Mouse (Mus musculus) thymus, postnatal 25 days (tissue): ENCODE results near the gene Urb2.
A peak's percentile ranks its signal among the peaks of the same experiment; 100 is the strongest.
"Not testable (repeated sequence)": the region's sequence is repeated elsewhere in the genome, so short reads cannot be mapped to it uniquely, and the experiment has no call there.

ENCODE experiments used
- DNase-seq: peaks from one replicate; pipeline ENCODE4 v3.0.0; 2022

The Urb2 gene

DNA sequence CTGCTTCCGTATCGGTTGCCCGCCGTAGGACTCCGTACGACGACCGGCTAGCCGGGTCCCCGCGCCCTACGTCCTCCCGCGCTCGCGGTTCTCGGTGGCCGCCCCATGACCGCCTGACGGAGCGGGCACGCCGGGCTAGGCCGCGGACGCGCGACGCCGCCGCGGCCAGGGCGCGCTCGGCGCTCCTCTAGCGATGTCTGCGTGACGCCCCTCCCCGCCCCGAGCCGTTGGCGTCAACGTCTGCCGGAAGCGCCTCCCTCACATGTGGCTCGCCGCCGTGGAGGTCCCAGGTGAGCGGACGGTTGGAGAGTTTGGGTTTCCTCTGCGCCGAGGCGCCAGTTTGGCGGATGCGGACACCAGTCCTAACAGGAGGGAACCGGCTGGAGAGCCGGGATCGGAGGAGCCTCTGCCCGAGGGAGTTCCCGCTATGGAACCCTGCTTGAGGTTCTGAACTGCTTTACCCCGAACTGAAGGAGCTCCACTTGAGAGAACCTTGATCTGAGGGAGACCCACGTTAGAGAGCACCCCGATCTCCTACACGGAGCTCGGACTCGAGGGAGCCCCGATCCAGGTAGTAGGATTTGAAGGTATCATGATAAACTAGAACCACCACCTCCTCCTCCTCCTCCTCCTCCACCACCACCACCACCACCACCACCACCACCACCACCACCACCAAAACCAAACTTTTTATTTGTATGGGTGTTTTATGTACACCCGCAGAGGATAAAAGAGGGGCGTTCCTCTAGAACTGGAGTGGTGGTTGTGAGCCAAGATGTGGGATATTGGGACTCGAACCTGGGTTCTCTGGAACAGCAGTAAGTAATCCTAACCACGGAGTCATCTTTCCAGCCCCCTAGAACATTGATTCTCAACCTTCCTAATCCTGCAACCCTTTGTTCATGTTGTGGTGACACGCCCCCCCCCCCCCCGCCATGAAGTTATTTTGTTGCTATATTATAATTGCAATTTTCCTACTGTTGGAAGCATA, at the start of gene Urb2, which contains the start of gene Taf5l:
Gene Urb2 (plus strand): TSS at position 272 of the 991 bp plus-strand sequence.
Gene Taf5l (minus strand): TSS at position 161 of the 991 bp plus-strand sequence.
- peak; percentile 97 for DNase-seq

DNA sequence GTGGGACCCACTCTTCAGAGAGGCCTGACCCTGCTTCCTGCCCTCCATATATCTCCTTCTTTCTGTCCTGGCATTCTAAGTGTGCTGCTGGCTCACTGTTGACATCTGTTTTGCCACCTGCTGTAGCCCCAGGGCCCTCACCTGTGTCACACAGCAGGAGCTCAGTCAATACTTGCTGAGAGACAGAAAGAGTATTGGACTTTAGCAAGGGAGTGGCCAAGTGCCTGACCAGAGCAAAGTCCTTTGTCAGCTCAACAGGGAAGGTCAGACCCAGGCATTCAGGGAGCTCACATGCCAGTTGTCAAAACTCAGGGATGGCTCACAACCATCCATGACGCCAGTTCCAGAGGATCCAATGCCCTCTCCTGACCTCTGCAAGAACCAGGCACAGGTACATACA, 47.8 kb upstream of the Urb2 start:
- no peak for DNase-seq

DNA sequence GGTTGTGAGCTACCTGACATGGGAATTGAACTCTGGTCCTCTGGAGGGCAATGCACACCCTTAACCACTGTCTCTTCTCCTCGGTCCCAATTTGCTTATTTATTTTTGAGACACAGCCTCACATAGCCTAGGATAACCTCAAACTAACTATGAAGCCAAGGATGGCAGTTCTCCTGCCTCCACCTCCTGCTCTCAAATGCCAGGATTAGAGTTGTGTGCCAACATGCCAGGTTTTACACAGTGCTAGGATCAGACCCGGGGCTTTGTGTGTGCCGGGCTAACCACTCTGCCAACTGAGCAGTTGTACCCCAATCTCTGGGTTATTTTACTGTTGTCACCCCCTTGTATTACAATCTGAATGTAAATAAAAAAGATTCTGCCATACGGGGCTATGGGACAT, 43.8 kb upstream of the Urb2 start:
- no peak for DNase-seq

DNA sequence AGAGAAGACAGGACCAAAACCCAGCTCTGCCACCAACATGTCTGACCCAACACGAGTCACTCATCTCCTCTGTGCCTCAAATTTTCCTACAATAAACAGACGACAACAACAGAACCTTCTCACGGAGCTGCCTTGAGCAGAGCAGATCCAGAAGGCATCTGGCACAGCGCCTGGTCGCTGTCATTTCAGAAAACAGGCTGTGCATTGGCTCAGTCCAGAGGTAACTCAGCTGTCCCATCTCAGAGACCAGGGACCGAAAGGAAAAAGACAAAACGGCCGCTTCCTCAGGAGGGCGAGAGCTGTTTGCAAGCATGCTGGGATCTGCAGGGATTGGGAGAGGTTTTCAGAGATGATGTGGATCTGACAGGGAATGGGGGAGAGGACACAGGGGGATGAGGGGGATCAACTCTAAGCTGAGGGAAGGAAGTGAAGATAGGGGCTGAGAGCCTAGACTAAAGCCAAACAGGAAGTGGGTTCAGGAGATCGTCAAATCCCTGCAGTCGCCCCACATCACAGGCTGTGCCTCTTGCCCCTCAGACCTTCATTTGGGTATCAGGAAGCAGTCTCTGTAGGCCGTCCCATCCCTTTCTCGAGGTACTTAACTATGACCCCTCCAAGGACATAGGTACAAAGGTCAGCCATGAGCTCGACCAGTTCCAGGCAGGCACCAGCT, 43.0 kb upstream of the Urb2 start:
- no peak for DNase-seq

DNA sequence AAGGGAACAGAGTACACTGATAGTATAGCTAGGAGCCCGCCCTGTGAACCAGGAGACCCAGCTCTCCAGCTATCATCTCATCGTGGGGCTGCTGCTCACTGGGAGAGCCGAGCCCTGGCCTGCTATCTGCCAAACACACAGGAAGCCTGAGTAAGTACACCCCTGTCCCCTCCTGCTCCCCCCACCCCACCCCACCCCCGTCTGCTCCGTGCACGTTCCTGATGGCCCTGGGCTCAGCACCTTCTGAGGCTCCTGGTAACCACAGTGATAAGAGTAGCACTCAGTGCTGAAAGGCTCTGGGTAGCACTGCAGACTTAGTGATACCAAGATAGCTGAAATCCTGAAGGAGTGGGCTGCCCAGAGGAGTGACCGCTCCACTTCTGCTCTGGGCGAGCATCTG, 42.4 kb upstream of the Urb2 start:
- DNase-seq: no peak

DNA sequence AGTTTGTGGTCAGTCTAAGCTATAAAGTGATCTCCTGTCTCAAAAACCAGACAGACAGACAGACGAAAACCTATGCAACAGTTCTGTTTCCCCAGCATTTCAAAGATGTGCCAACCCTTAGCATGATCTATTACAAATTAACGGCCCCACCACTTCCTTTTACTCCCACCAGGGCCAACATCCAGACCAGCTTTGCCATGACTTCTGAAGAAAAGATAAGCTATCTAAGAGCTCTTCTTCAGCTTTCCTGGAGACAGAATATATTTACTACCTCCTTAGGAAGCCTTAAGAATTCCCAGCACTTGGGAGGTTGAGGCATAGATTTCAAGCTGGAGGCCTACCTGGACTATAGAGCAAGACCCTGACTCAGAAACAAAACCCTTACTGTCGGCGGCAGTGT, 41.1 kb upstream of the Urb2 start:
- no peak for DNase-seq

DNA sequence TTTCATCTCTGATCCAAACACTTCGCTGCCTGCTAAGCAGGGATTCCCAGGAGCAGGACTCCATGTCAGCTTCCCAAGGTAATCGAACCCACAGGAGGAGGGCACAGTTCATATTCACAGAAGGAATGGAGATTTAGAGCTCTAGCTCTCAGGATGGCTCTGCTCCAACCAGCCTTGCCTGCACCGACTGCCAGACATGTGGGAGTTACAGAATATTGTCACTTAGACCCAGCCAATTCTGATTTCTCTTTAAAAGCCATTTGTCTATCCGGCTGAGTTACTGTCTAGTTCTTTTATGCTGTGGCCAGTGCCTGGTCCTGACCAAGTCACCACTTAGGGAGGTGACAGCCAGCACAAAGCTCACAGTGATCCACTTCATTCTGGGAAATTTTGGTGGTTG, 39.6 kb upstream of the Urb2 start:
- no peak for DNase-seq

DNA sequence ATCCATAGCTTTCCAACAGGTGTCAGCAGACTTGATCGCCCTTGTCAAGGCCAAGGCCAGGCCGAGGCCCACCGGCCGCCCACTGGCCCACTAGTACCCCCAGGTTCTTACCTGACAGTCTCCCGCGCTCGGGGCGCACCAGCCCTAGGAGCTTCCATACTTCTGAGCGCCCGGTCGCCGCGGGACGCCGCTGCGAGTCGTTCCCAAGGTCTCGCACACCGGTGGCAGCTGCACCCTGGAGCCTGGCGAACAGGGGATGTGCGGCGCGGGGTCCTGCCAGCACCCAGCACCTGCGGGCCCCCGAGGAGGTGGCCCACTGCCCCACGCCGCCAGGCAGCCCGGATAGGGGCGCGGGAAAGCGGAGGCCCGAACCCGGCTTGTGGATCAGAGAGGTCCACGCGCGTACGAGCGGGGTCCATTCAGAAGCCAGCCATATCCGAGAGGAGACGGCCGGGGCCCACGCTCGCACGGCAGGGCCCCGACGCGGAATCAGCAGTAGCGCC, 39.0 kb upstream of the Urb2 start:
- DNase-seq: peak; percentile 35

DNA sequence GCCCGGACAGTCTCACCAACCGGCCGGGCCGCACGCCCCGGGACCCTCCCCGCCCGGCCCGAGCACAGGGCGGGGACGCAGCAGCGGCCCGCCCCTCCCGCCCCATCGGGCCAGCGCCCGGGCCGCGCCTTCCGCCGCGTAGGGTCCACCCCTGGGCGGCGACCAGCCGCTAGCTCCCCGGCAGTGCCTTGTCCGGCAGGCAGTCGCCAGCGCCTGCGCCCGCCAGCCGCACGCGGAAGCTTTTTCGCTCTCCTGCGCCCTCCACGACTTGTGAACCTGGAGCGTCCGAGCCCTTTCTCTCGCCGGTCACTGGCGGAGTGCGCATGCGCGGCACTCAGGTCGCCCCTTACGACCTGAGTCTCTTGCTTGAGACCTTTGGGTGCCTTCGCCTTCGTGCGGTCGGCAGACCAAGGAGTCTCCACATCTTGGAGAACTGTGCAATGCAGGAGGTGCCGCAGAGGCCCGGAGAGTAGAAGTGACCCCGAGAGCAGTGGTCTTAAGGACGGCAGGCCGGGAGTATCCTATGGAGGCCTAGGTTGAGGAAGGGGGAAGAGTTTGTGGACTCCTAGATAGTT, 38.4 kb upstream of the Urb2 start, which contains the start of gene Abcb10:
Gene Abcb10 (minus strand): TSS at position 297 of the 575 bp plus-strand sequence.
- peak; percentile 66 for DNase-seq

DNA sequence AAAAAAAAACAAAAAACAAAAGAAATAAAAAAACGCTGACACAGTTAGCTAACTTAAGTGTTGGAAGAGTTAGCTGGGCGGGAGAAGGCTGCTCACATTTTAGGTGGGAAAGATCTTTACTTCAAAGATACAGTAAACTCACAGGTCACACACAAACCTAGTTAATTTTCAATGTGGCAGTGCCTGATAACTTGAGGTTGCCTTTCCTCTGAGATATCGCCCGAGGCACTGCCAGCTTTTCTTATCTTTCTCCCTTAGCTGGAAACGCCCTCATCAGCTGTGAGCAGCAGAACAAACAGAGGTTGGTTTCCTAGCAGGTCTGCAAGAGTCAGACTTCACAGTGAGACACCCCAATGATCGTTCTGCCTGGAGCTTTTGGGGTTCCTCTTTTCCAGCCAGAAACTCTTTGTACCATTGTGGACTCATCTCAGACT, 32.7 kb upstream of the Urb2 start:
- no peak for DNase-seq

DNA sequence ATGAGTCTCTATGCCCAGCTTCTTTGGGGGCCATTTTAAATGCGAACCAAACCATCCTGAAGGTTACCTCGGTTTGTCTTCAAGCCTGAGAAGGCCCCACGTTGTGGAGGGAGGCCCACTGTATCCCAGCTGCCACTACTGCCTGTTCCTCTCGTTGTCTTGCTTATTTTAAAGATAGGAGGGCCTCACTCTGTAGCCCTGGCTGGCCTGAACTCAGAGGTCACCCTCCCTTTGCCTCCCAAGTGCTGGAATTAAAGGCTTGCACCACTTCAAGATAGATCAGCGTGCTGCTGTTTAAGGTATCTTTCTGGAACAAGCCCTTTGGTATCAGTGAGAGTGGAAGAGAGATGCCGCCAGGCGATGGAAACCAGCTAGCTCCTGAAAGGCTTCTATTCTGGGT, 32.2 kb upstream of the Urb2 start:
- DNase-seq: no peak

DNA sequence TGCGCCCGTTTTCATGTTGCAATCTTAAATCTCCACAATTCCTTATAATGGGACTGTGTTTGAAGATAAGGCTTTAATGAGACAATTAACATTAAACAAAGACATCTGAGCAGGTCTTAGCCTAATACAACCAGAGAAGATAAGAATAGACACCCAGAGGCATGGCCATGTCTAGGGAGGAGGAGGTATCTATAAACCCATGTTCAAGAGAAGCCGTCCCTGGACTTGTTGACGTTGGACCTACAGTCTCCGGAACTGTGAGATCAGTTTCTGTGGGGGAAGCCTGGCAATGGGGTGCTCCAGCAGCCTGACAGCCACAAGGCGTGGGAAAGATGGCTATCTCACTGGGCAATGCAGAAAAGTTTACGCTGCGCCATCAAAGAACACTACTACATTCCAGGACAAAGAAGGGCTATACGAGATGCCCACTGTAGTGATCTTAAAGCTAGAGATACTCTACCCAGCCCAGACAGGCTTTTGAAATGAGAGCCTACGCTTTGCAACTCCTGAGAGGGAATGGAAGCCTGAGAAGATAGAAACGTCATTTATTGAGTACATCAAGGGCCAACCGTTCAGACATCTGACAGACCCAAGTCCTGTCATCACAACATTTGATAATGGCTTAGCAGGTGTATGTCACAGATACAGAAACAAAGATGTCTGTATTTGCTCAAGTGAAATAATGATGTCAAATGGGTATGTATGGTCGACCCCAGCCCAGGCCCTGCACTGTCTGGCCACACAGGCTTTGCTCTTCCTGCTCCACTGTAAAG, 30.8 kb upstream of the Urb2 start:
- no peak for DNase-seq

DNA sequence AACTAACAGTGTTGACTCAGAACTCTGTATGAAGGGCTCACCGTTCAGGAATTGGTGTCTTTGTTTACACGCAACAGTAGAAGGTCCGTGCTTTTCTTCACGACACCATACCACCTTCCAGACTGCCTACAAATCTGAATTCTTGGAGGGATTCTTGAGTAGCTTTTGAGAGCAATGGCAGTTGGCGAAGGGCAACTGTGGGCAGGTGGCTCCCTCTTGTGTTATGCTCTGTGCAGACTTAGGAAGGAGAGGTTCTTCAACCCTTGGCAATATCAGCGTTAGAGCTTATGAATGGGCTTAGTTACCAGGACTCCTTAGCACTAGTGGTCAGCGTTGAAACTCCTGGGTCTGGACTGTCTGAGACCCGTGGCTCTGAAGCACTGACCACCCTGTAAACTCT, 28.7 kb upstream of the Urb2 start:
- peak; percentile 3 for DNase-seq

DNA sequence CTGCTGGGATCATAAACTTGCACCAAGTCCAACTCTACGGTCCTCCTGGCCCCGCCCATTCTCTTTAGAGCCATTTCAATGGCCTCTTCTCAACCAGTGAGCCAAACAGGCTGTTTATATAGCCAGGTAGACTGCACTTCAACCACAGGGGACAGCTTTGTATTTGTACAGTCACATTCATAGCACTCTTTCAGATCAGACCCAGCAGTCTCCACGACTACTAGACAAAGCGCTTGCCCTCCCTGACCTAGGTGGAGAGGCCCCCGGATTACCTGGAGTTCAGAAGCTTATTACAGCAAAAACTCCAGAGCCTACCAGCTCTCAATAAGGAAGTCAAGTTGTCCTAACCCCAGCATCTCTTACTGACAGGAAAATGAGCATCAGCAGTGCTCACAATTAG, 27.7 kb upstream of the Urb2 start:
- no peak for DNase-seq

DNA sequence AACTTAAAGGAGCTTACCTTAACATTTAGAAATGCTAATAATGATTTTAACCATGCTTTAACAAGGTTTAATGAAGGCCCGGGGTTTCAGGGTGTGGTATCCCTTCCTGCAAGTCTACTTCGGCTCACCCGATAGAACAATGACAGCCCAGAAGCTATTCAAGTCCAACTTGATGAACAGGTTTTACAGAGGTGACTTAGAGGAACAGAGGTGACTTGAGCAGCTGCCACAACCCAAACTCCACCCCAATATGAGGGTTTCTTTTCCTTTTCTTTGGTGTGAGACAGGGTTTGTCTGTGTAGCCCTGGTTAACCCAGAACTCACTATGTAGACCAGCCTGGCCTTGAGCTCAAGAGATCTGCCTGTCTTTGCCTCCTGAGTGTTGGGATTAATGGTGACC, 27.3 kb upstream of the Urb2 start:
- DNase-seq: no peak

DNA sequence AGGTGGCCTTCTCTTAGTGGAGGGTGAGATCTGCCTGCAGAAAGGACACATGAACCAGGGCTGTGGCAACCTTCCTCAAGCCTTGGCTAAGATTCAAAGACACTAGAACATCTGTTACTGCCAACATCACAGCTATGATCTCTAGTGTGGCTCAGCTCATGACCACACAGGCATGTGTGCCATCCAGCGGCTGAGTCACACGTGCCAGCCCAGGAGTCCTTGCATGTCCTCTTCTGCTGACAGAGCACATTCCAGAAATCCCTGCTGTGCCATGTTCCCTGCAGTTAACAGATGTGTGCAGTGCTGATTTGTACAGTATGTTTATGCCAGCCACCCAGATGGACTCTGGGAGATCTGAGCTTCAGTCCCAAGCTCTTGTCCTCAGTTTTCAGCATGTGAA, 21.7 kb upstream of the Urb2 start:
- no peak for DNase-seq

DNA sequence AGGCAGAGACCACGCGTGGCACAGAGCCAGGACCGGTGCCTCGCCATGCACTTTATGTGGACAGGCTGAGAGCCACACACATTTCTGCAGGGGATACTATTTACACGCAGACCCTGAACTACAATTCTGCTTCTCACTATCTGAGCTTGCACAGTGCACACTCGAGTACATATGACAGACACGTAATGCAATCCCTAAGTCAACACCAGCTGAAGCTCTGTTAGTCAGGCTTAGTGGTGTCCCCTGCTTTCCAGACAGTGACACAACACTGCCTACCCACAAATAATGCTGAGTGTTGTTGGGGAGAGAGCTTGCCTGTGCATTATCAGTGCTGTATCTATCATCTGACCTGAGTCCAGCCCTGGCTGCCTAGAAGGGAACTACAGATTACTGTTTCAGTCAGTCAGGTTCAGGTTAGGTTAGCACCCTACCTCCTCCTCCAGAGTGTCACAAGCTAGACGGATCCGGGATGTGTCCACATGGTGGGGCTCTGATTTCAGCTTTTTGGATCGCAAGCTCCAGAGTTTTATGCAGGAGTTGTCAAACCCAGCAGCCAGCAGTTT, 18.7 kb upstream of the Urb2 start:
- no peak for DNase-seq

DNA sequence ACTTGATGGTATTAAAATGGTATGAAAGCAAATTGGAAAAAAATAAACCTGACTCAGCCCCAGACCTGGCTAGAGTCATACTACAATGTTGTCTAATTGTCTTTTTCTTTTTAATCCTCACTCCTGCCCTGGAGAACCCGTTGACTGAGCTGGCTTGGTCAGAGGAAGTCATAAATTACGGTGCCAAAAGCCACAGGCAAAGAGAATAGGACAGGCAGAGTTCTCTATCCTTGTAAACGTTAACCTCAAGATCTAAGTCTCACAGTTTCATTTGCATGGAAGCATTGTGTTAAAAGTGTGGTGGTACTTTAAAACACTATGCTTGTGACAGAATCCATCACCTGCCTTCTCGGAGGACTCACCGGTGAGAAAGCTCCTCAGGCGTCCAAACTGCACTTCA, 13.5 kb upstream of the Urb2 start:
- no peak for DNase-seq

DNA sequence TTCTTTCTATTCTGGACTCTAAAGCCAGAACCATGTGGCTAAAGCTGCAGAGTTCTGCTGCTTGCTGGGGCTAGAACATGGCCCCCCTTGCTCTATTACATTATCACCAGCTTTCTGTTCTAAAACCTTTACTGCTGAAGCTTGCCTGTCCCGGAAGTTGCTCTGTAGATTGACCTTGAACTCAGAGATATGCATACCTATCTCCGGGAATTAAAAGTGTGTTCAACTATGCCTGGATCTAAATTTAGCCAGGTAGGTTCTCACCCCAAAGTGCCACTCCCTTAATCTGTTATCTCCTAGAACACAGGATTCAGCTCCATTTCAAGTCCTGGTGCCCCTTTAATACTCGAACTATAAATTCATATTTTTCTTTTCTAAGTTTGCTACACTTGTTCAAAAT, 9.7 kb upstream of the Urb2 start:
- no peak for DNase-seq

DNA sequence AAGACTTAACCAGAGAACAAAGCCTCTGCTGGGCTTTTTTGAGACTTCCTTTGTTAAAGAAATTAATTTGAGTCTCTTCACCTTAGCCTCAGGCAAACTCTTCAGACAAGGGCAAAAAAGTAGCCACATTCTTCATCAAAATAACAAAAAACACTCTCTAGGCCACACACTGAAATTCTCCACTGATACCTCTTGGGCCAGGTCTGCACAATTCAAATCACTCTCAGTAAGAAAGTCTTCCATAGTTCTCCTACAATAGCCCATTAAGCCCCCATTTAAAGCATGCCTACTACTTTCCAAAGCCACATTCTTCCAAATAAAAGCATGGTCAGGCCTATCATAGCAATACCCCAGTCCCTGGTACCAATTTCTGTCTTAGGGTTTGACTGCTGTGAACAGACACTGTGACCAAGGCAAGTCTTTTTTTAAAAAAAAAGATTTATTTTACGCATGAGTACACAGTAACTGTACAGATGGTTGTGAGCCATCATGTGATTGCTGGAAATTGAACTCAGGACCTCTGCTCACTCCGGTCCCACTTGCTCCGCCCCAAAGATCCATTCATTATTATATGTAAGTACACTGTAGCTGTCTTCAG, 9.2 kb upstream of the Urb2 start:
- DNase-seq: no peak

DNA sequence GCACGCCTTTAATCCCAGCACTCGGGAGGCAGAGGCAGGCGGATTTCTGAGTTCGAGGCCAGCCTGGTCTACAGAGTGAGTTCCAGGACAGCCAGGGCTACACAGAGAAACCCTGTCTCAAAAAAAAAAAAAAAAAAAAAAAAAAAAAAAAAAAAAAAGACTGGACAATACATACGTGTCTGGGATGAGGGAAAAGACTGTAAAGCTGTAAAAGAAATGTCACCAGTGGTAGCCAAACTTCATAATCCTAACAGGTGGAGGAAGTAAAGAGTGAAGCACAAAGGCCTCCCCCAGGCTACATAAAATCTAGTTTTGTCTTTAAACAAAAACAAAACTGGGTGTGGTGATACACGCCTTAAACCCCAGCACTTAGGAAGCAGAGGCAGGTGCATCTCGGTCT, 7.0 kb upstream of the Urb2 start:
- not testable (repeated sequence) for DNase-seq

DNA sequence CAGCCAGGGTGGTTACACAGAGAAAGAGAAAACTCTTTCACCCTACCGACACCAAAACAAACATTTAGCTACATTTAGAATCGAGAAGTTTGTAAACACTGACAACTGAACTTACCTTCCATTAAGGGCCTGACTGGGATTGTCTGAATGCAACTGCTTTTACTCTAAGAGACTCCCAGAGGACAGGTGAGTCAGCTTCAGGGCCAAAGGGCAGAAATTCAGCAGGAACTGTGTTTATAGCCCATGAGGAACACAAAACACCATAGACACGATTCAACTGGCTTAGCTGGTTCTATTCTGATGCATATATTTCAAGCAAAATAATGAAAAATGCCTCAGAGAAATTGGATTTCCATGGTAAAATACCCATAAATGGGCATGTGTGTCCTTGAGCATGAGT, 6.6 kb upstream of the Urb2 start:
- no peak for DNase-seq
